Mouse (Mus musculus): ENCODE measurements around the gene Stox2.

GRCm38 (mm10) chr8:47306372-47306771 is 139.8 kb downstream of the Stox2 start:
- no peak for TF ChIP-seq EP300 (IDR thresholded peaks at IDR 0.05; ENCODE audit: low read depth)
- TF ChIP-seq CTCF (IDR thresholded peaks at IDR 0.05; ENCODE audit: low read depth), result no peak

Data from liver, postnatal 0 days (tissue).